ENCODE assay signal across 11 mouse cellular contexts in the genomic region with DNA sequence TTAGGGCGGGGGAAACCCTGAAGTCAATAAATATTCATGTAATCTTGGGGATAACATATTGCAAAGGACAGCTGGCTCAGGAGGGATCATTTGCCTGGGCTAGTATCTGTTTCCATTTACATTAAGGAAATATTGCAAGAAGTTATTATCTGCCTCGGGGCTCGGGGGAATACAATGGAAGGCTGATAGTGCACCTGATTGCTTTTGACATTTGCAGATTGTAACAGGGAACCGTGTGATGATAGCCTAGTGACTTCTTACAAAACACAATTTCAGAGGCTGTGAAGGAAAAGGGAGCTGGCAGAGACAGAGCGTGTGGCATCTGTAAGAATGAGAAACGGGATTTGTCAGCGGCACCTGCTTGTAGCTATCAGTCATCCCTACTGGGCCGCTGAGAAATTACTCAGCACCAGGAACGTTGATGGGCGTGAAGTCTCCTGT.
DNase-seq lines count a peak whose midpoint lies in the region; ATAC-seq lines count a peak whose summit lies in the region.
"Had no signal": no experiment of that assay in that cellular context is flagged by ENCODE, and none has a peak within 500 bp of the region (broad histone marks: within the 10 kb centered on the region; RNA-seq: fewer than 3 reads in every experiment).

No protein-coding gene starts in this region.

- DNase-seq in frontal cortex, postnatal 14 days (ENCODE audit: low spot score in 2 of 2), result no peak
- peak; percentile 60 for DNase-seq in right cerebral cortex, adult 18-20 months
- DNase-seq in right cerebral cortex, postnatal 4 days, result no peak
- DNase-seq in mesoderm, embryonic 11.5 days (ENCODE audit: low read depth, low spot score), result peak; percentile 41
- DNase-seq in thymus, postnatal 0 days (ENCODE audit: low spot score), result no peak
- no peak for DNase-seq in gastrocnemius, adult 18-20 months (ENCODE audit: low spot score)
- DNase-seq: cerebellum, adult 11-12 months; lung, postnatal 10 days had no signal

- peak; percentile 64 for ATAC-seq in frontal cortex, adult (ENCODE audit: low TSS enrichment)
- no peak for ATAC-seq in CD4-positive, CD25-positive, alpha-beta regulatory T cell, adult 4 months
- ATAC-seq: intestine, embryonic 15.5 days had no signal

Comparison
In these comparisons a context has a peak if more than half of its experiments do, and no peak if none do; other contexts are left out.
1. DNase-seq: peak in right cerebral cortex, adult 18-20 months (single experiment) and mesoderm, embryonic 11.5 days (single experiment); none in frontal cortex, postnatal 14 days (0 of 2), right cerebral cortex, postnatal 4 days (single experiment), thymus, postnatal 0 days (single experiment) and gastrocnemius, adult 18-20 months (single experiment).